Mouse (Mus musculus): ENCODE results near the gene Nlk.
"Not testable (repeated sequence)": the region's sequence is repeated elsewhere in the genome, so short reads cannot be mapped to it uniquely, and the experiment has no call there.

Gene Nlk

GRCm38 (mm10) chr11:78594271-78594964, 102.8 kb downstream of the Nlk start:
- no peak for DNase-seq

- DNase-seq: not testable (repeated sequence)
Measured at GRCm38 (mm10) chr11:78587677-78588076, 109.5 kb downstream of the Nlk start.

GRCm38 (mm10) chr11:78586099-78586498, 111.1 kb downstream of the Nlk start:
- peak; percentile 25 for DNase-seq

GRCm38 (mm10) chr11:78582848-78583247, 114.3 kb downstream of the Nlk start:
- no peak for DNase-seq

- no peak for DNase-seq
Measured at GRCm38 (mm10) chr11:78574975-78575374, 122.2 kb downstream of the Nlk start.

GRCm38 (mm10) chr11:78574536-78574935, 122.6 kb downstream of the Nlk start:
- DNase-seq: no peak

GRCm38 (mm10) chr11:78574031-78574430, 123.1 kb downstream of the Nlk start:
- not testable (repeated sequence) for DNase-seq

GRCm38 (mm10) chr11:78571854-78572253, 125.3 kb downstream of the Nlk start:
- no peak for DNase-seq

GRCm38 (mm10) chr11:78571441-78571840, 125.7 kb downstream of the Nlk start:
- no peak for DNase-seq

- no peak for DNase-seq
Measured at GRCm38 (mm10) chr11:78569806-78570205, 127.4 kb downstream of the Nlk start.

- DNase-seq: no peak
Measured at GRCm38 (mm10) chr11:78568827-78569226, 128.3 kb downstream of the Nlk start.

- DNase-seq: no peak
Measured at GRCm38 (mm10) chr11:78567614-78568013, 129.6 kb downstream of the Nlk start.

- DNase-seq: no peak
Measured at GRCm38 (mm10) chr11:78566775-78567174, 130.4 kb downstream of the Nlk start.

GRCm38 (mm10) chr11:78560447-78560846, 136.7 kb downstream of the Nlk start:
- DNase-seq: peak; percentile 80

GRCm38 (mm10) chr11:78557241-78557640, 139.9 kb downstream of the Nlk start:
- DNase-seq: peak; percentile 30

GRCm38 (mm10) chr11:78556070-78556469, 141.1 kb downstream of the Nlk start:
- DNase-seq: no peak

- DNase-seq: no peak
Measured at GRCm38 (mm10) chr11:78555623-78556022, 141.6 kb downstream of the Nlk start.

- DNase-seq: no peak
Measured at GRCm38 (mm10) chr11:78551059-78551398, 146.1 kb downstream of the Nlk start.

GRCm38 (mm10) chr11:78550168-78551058, 146.8 kb downstream of the Nlk start, which contains the start of gene Tmem97:
Gene Tmem97, minus strand, starts transcription at chr11:78550777.
- DNase-seq: peak; percentile 95

GRCm38 (mm10) chr11:78549491-78549987, 147.6 kb downstream of the Nlk start:
- no peak for DNase-seq

- no peak for DNase-seq
Measured at GRCm38 (mm10) chr11:78547718-78548460, 149.3 kb downstream of the Nlk start.

GRCm38 (mm10) chr11:78545181-78545580, 152.0 kb downstream of the Nlk start:
- DNase-seq: no peak

GRCm38 (mm10) chr11:78544449-78545111, 152.6 kb downstream of the Nlk start:
- DNase-seq: no peak

Measured in thymus, postnatal 4 days (tissue).